Mouse (Mus musculus) kidney, embryonic 14.5 days (tissue): ENCODE measurements around the gene Dpep2nb. TPM values are rescaled to one million over a fixed set of nuclear protein-coding genes. Genes with fewer than 3 reads are reported as not detected.

Source experiments
- ATAC-seq: fragments of 200-750 bp; cut with Nextera tagmentation; 2 replicates; pipeline ENCODE4 v1.8.0; 2017; ENCODE audit warnings: moderate number of reproducible peaks, mild to moderate bottlenecking, moderate TSS enrichment, moderate library complexity; ENCODE audit not compliant: low FRiP score, low TSS enrichment
- H3K27ac ChIP-seq: fragments of 300-500 bp; sonication (generic); 2 replicates; pipeline ENCODE4 v1.5.1; 2014; ENCODE audit warnings: low read depth, mild to moderate bottlenecking, low read length, moderate library complexity, mixed read lengths
- H3K27me3 ChIP-seq: fragments of 300-500 bp; sonication (generic); 2 replicates; pipeline ENCODE4 v1.6.1; 2014; ENCODE audit warnings: mild to moderate bottlenecking, low read length; ENCODE audit not compliant: control insufficient read depth, insufficient read depth
- H3K36me3 ChIP-seq: fragments of 300-500 bp; sonication (generic); 2 replicates; pipeline ENCODE4 v1.6.1; 2014; ENCODE audit warnings: low read length, mixed read lengths; ENCODE audit not compliant: control insufficient read depth, insufficient read depth
- H3K4me1 ChIP-seq: fragments of 300-500 bp; sonication (generic); 2 replicates; pipeline ENCODE4 v1.6.1; 2014; ENCODE audit warnings: low read length, mixed read lengths; ENCODE audit not compliant: control insufficient read depth, insufficient read depth
- H3K4me2 ChIP-seq: fragments of 300-500 bp; sonication (generic); replicated peaks from 2 replicates; pipeline ENCODE4 v1.6.1; 2014; ENCODE audit warnings: low read depth, mild to moderate bottlenecking, low read length
- H3K4me3 ChIP-seq: fragments of 300-500 bp; sonication (generic); 2 replicates; pipeline ENCODE4 v1.5.1; 2014; ENCODE audit warnings: mild to moderate bottlenecking, low read length
- H3K9ac ChIP-seq: fragments of 300-500 bp; sonication (generic); 2 replicates; pipeline ENCODE4 v1.6.1; 2014; ENCODE audit warnings: low read depth, mild to moderate bottlenecking, low read length, moderate library complexity
- H3K9me3 ChIP-seq: fragments of 300-500 bp; sonication (generic); 2 replicates; pipeline ENCODE4 v1.6.1; 2016; ENCODE audit warnings: low read length; ENCODE audit not compliant: control insufficient read depth
- WGBS: fragments of 180-500 bp; shearing (Covaris S2); extraction: QIAGEN DNeasy Blood & Tissue Kit; methylation state at CpG from one replicate; pipeline ENCODE4 v1.1.7; 2014; 5-methylcytosine and 5-hydroxymethylcytosine counted together
- polyA plus RNA-seq: library from polyadenylated mRNA; unstranded; fragments of >200 nt; fragmentation: Nextera tagmentation; extraction: Ambion mirVana; gene quantifications from 2 replicates; pipeline ENCODE4 v1.2.1, GENCODE M21; 2014

The Dpep2nb gene
- polyA plus RNA-seq: 0.22 TPM in 1 of 2 replicates, not detected in the other

GRCm38 (mm10) chr8:106005875-106006274 lies at the start of gene Dpep2nb:
Gene Dpep2nb (minus strand): TSS chr8:106005975.
- no peak for ATAC-seq
- no peaks in the 10 kb centered on the region; the same call in 1 of the 2 replicates for H3K36me3 ChIP-seq
- H3K4me2 ChIP-seq: no peak within 1 kb of the TSS
- no peaks in the 10 kb centered on the region for H3K9me3 ChIP-seq
- no peak within 1 kb of the TSS for H3K9ac ChIP-seq
- WGBS: 77% methylated on average over 4 of the region's 4 CpGs
- peaks cover 8% of the 10 kb centered on the region for H3K4me1 ChIP-seq
- no peaks in the 10 kb centered on the region for H3K27me3 ChIP-seq
- H3K27ac ChIP-seq: no peak within 1 kb of the TSS
- no peak within 1 kb of the TSS for H3K4me3 ChIP-seq

GRCm38 (mm10) chr8:106055038-106055437 lies 49.3 kb upstream of the Dpep2nb start:
- no peak overlapping the region for H3K4me3 ChIP-seq
- no peaks in the 10 kb centered on the region for H3K27me3 ChIP-seq
- H3K9me3 ChIP-seq: no peaks in the 10 kb centered on the region
- no peak overlapping the region for H3K9ac ChIP-seq
- ATAC-seq: no peak
- peaks cover 7% of the 10 kb centered on the region for H3K4me1 ChIP-seq
- H3K4me2 ChIP-seq: no peak overlapping the region
- WGBS: 58% methylated on average over 3 of the region's 3 CpGs
- H3K27ac ChIP-seq: no peak overlapping the region
- H3K36me3 ChIP-seq: peaks cover 22% of the 10 kb centered on the region

DNA sequence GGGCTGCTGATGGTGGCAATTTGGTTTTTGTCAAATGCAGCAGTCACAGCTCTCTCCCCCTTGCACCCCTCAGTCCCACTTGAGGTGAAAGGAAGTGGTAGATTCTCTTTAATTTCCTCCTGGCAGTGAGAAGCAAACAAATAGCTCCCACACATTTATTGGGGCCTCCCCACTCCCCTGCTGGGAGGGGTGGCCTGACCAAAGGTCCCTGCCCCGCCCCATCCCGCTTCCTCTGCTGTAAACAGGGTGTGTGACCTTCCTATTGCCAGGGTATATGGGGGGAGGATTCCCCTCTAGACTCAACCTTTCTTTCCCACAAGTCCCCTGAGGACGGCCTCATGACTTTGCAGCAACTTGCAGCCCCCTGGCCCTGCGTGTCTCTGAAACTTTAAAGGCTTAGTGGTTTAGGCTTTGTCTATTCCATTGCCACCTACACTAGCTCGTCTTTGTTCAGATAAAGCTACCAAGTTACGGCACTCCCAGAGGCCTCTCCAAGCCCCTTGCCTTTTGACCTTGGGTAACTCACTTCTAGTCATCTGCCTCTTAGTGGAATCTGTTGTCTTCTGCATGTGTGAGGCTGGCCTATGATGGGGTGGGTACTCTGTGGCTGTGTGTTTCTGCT lies 48.5 kb upstream of the Dpep2nb start:
- H3K27me3 ChIP-seq: no peaks in the 10 kb centered on the region
- no peak overlapping the region for H3K27ac ChIP-seq
- no peak overlapping the region for H3K4me3 ChIP-seq
- H3K9ac ChIP-seq: no peak overlapping the region
- peaks cover 7% of the 10 kb centered on the region for H3K4me1 ChIP-seq
- no peak overlapping the region for H3K4me2 ChIP-seq
- H3K36me3 ChIP-seq: peaks cover 22% of the 10 kb centered on the region
- no peaks in the 10 kb centered on the region for H3K9me3 ChIP-seq
- WGBS: 24% methylated on average over 6 of the region's 6 CpGs
- ATAC-seq: no peak

DNA sequence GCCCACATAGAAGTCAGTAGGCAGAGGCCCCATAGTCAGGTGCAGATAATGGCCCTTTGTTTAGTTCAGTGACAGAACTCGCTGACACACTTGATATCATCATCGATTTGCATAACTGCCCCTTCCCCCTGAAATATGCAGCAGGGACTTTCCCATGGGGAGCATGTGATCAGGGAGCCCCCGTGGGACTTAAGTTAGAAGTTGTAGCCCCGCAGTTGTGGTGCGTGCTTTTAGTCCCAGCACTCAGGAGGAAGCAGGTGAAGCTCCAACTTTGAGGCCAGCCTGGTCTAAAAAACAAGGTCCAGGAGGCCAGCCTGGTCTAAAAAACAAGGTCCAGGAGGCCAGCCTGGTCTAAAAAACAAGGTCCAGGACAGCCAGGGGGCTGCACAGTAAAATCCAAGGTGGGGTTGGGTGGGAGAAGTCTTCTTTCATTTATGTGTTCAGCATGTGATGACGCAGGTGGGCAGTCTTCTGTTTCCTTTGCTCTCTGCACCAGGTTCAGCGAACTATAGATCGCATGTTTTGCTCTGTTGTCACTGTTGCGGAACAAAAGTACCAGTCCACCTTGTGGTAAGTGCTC lies 46.8 kb upstream of the Dpep2nb start:
- no peak for ATAC-seq
- H3K9ac ChIP-seq: no peak overlapping the region
- 87% methylated on average over 9 of the region's 9 CpGs for WGBS
- H3K27me3 ChIP-seq: no peaks in the 10 kb centered on the region
- H3K9me3 ChIP-seq: no peaks in the 10 kb centered on the region
- H3K27ac ChIP-seq: no peak overlapping the region
- H3K36me3 ChIP-seq: peaks cover 22% of the 10 kb centered on the region
- no peak overlapping the region for H3K4me3 ChIP-seq
- no peak overlapping the region for H3K4me2 ChIP-seq
- no peaks in the 10 kb centered on the region for H3K4me1 ChIP-seq

GRCm38 (mm10) chr8:106051068-106051467 lies 45.3 kb upstream of the Dpep2nb start:
- Histone ChIP-seq H3K27me3 (no peaks in the 10 kb centered on the region), H3K4me2 (no peak overlapping the region), H3K4me3 (no peak overlapping the region), H3K27ac (no peak overlapping the region), H3K4me1 (no peaks in the 10 kb centered on the region), H3K36me3 (peaks cover 22% of the 10 kb centered on the region), H3K9me3 (no peaks in the 10 kb centered on the region), H3K9ac (no peak overlapping the region)
- 80% methylated on average over 3 of the region's 3 CpGs for WGBS
- ATAC-seq: no peak

- Histone ChIP-seq H3K9ac (no peak overlapping the region), H3K4me3 (no peak overlapping the region), H3K27me3 (no peaks in the 10 kb centered on the region), H3K4me2 (no peak overlapping the region), H3K4me1 (no peaks in the 10 kb centered on the region), H3K27ac (no peak overlapping the region), H3K36me3 (peaks cover 22% of the 10 kb centered on the region), H3K9me3 (no peaks in the 10 kb centered on the region)
- 84% methylated on average over 6 of the region's 6 CpGs for WGBS
- no peak for ATAC-seq
These were observed 44.1 kb upstream of the Dpep2nb start for GRCm38 (mm10) chr8:106049840-106050239.

DNA sequence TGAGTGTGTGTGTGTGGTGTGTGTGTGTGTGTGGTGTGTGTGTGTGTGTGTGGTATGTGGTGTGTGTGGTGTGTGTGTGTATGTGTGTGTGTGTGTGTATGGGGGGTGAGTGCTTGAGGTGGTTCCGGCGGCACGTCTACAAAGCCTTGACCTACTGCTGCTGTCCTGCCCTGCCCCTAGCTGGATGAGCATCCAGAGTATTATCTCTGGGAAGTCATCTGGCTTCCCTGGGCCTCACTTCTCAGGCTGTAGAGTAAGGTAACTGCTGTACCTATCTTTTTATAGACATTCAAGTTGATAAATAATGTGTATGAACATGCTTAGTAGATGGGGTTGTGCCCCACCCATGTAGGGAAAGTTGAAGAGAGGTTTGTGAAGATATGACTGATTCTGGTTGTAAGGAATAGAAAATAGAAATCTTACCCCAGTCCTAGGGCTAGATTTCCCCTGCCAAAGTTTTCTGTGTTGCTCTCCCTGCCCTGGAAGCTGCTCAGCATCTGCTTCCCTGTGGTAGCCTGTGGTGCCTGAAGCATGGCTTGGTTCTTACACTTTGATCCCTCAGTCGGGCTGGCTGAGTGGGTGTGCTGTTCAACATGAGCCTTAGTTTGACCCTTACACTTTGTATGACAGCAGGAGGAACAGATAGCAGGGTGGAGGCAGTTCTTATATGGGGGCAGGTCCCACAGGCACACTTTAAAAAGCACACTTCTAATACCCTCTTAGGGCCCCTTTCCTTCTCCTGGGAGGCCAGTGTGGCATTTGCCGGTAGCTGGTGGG lies 42.3 kb upstream of the Dpep2nb start:
- no peak overlapping the region for H3K27ac ChIP-seq
- 86% methylated on average over 5 of the region's 5 CpGs for WGBS
- H3K36me3 ChIP-seq: peaks cover 8% of the 10 kb centered on the region
- no peak overlapping the region for H3K4me3 ChIP-seq
- no peak overlapping the region for H3K9ac ChIP-seq
- H3K4me1 ChIP-seq: no peaks in the 10 kb centered on the region
- H3K4me2 ChIP-seq: no peak overlapping the region
- H3K27me3 ChIP-seq: no peaks in the 10 kb centered on the region
- no peaks in the 10 kb centered on the region for H3K9me3 ChIP-seq
- no peak for ATAC-seq

DNA sequence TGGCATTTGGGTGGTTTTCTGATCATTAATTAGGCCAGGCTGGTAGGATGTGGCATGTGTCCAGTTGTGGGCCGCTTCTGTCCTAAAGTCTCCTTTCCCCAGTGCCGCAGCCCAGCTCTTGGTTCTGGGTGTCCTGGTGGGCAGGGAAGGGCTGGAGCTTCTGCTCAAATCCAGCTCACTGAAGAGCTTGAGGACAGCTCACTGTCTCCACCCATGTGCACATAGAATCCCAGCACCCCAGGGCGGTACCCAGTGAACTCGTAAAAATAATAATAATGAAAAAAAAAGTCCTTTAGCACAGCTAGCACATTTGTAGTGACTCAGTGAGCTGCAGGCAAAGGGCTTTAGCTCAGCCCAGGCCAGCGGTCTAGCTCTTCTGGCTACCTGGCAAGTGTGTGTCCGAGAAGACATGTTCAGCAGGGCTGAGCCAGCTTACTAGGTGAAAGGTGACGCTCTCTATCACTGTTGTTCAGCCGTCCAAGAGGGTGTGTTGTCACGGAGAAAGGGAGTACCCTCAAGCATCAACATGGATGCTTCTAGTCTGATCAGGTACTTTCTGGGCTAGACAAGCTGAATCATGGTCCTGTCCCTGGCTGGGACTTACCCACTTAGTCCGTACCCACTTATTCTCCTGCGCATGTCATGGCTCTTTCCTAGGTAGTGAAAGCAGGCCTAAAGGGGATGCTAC lies 41.2 kb upstream of the Dpep2nb start:
- H3K4me2 ChIP-seq: no peak overlapping the region
- no peak for ATAC-seq
- WGBS: 93% methylated on average over 11 of the region's 11 CpGs

More for the DNA sequence above, 41.2 kb upstream of the Dpep2nb start:
- Histone ChIP-seq H3K36me3 (peaks cover 8% of the 10 kb centered on the region), H3K27me3 (no peaks in the 10 kb centered on the region), H3K4me3 (no peak overlapping the region), H3K9ac (no peak overlapping the region), H3K4me1 (no peaks in the 10 kb centered on the region), H3K27ac (no peak overlapping the region), H3K9me3 (no peaks in the 10 kb centered on the region)
